Mouse (Mus musculus) ES-E14 (cell line): ENCODE measurements around the gene Sh3pxd2a. TPM values are rescaled to one million over a fixed set of nuclear protein-coding genes. Genes with fewer than 3 reads are reported as not detected.
A peak's percentile ranks its signal among the peaks of the same experiment; 100 is the strongest.

ENCODE experiments used
- DNase-seq: peaks from one replicate; pipeline ENCODE4 v3.0.0-alpha.2; 2013; ENCODE audit warnings: low read depth, low spot score
- H3K27ac ChIP-seq: 2 replicates; pipeline ENCODE4 v1.5.1; 2012; ENCODE audit warnings: low read depth, mild to moderate bottlenecking, low read length, moderate library complexity, mixed read lengths; ENCODE audit not compliant: poor library complexity, insufficient read depth, severe bottlenecking
- H3K36me3 ChIP-seq: 2 replicates; pipeline ENCODE4 v1.6.1; 2012; ENCODE audit warnings: mild to moderate bottlenecking, low read length, moderate library complexity, mixed read lengths; ENCODE audit not compliant: control insufficient read depth, poor library complexity, insufficient read depth, severe bottlenecking
- H3K4me1 ChIP-seq, 2 experiments: fragments of 150-350 bp in 1 of 2; sonication (generic) in 1 of 2; 2 replicates each; pipeline ENCODE4 v1.6.1; 2012; ENCODE audit warnings: low read length in 2 of 2, mild to moderate bottlenecking in 1 of 2, mixed read lengths in 1 of 2; ENCODE audit not compliant: control insufficient read depth in 2 of 2, insufficient read depth in 2 of 2, poor library complexity in 1 of 2
- H3K4me3 ChIP-seq, 2 experiments: fragments of 150-350 bp in 1 of 2; sonication (generic) in 1 of 2; 2 replicates each; pipeline ENCODE4 v1.5.1; 2012; ENCODE audit warnings: low read length in 2 of 2, low read depth in 1 of 2, mild to moderate bottlenecking in 1 of 2, mixed read lengths in 1 of 2; ENCODE audit not compliant: insufficient read depth in 1 of 2, poor library complexity in 1 of 2, severe bottlenecking in 1 of 2
- H3K9ac ChIP-seq: 2 replicates; pipeline ENCODE4 v1.6.1; 2012; ENCODE audit warnings: low read depth, mild to moderate bottlenecking, low read length, mixed read lengths; ENCODE audit not compliant: poor library complexity, insufficient read depth, severe bottlenecking
- H3K9me3 ChIP-seq: fragments of 150-350 bp; sonication (generic); 2 replicates; pipeline ENCODE4 v1.6.1; 2012; ENCODE audit warnings: low read depth, mild to moderate bottlenecking, low read length; ENCODE audit not compliant: control insufficient read depth, insufficient read depth
- CHD2 ChIP-seq: IDR thresholded peaks from 2 replicates; pipeline ENCODE4 v1.6.1; 2014; ENCODE audit warnings: mild to moderate bottlenecking, low read depth, low read length, inconsistent platforms
- HCFC1 ChIP-seq: IDR thresholded peaks from 2 replicates; pipeline ENCODE4 v1.6.1; 2012; ENCODE audit warnings: low read length, inconsistent platforms, borderline replicate concordance; ENCODE audit not compliant: insufficient read depth
- MAFK ChIP-seq: IDR thresholded peaks from 2 replicates; pipeline ENCODE4 v1.6.1; 2014; ENCODE audit warnings: mild to moderate bottlenecking, low read depth, low read length, inconsistent platforms; ENCODE audit not compliant: insufficient read depth
- ZC3H11A ChIP-seq: IDR thresholded peaks from 2 replicates; pipeline ENCODE4 v1.6.1; 2012; ENCODE audit warnings: low read depth, mild to moderate bottlenecking, inconsistent platforms, low read length, borderline replicate concordance
- ZNF384 ChIP-seq: IDR thresholded peaks from 2 replicates; pipeline ENCODE4 v1.6.1; 2012; ENCODE audit warnings: low read depth, low read length, inconsistent platforms
- in situ Hi-C, 2 experiments: fragments of 600-800 bp; cut with MboI; formaldehyde crosslinking; loops; one replicate each; pipeline ENCODE4 v1.15.1; 2025; ENCODE audit warnings: low sequenced_read_pairs in 2 of 2, inconsistent platforms in 1 of 2; ENCODE audit not compliant: unreplicated experiment in 2 of 2
- total RNA-seq: library from RNA; depleted of rRNA; stranded (reverse); fragments of 300-350 nt; gene quantifications from 2 replicates; pipeline ENCODE4 v1.2.3, GENCODE M21; 2012; rRNA removed

The Sh3pxd2a gene
- total RNA-seq, result 12.3 and 13.0 TPM in 2 replicates

DNA sequence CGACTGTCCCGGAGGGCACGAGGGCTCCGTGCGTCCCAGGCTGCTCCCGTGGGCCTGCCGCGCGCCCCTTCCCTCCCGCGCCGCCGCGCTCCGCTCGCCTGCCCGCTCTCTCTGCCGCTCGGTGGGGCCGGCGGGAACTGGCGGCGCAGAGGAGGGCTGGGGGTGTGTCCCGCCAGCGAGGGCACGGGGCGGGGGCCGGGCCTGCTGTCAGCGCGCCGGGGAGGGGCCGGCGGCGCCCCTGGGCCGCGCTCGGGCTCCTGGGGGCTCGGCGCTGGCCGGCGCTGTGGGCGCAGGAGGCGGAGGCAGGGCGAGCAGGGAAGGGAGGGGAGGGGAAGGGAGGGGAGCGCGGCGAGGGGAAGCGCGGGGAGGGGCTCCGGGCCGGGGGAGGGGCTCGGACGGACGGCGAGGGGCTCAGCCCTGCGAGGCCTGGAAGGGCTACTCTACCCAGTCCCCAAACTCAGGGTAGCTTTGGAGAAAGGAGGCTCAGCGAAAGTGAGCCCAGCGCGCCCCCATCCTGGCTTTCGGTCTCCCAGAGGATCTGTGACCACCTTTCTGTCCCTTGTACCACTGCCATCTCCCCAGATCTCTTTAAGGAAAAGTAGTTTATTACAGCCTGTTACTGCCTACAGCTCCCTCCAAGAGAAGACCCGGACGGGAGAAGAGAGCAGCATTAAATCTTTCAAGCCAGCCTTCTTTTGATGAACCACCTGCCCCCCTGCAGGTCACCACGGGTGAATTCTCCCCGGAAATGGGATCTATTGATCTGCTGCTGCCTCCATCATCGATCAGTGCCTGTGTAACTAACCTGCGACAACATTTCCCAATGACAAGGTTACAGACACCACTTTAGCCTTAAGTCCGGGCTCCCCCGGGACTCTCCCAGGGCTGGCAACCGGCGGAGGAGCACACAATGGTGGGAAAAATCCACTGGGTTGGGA lies at the start of gene Sh3pxd2a:
Gene Sh3pxd2a, minus strand, starts transcription at position 98 of the 938 bp plus-strand sequence.
- no peak for TF ChIP-seq ZC3H11A
- no peak for TF ChIP-seq ZNF384
- TF ChIP-seq HCFC1, result no peak
- TF ChIP-seq MAFK, result no peak
- TF ChIP-seq CHD2, result no peak
- Histone ChIP-seq H3K9me3 (no peaks in the 10 kb centered on the region), H3K36me3 (no peaks in the 10 kb centered on the region), H3K9ac (peak within 1 kb of the TSS; percentile 77), H3K4me1 (peaks cover 0 to 11% of the 10 kb centered on the region in 2 experiments; a peak in 1 of 4 replicates), H3K4me3 (peak within 1 kb of the TSS; percentile 85 to 95), H3K27ac (no peak within 1 kb of the TSS)
- in situ Hi-C loops, result loop anchor here in 1 of 2 experiments (5.0 kb wide), 1 partner anchor 92 kb away; no protein-coding TSS in a partner anchor
- no peak for DNase-seq

GRCm38 (mm10) chr19:47513618-47513897 lies 49.4 kb upstream of the Sh3pxd2a start:
- no peak overlapping the region for H3K27ac ChIP-seq

GRCm38 (mm10) chr19:47512794-47513617 lies 48.8 kb upstream of the Sh3pxd2a start:
- DNase-seq, result no peak
- Histone ChIP-seq H3K4me3 (no peak overlapping the region), H3K9ac (no peak overlapping the region), H3K4me1 (peaks cover 0 to 15% of the 10 kb centered on the region in 2 experiments; a peak in 2 of 4 replicates), H3K36me3 (peaks cover 19% of the 10 kb centered on the region), H3K27ac (no peak overlapping the region), H3K9me3 (no peaks in the 10 kb centered on the region)
- in situ Hi-C loops, result loop anchor here in 1 of 2 experiments (25.0 kb wide), 1 partner anchor 299 kb away; no protein-coding TSS in a partner anchor
- TF ChIP-seq HCFC1 (no peak), CHD2 (no peak), ZNF384 (no peak), MAFK (no peak)

More at GRCm38 (mm10) chr19:47513618-47513897, 49.4 kb upstream of the Sh3pxd2a start:
- H3K9ac ChIP-seq, result no peak overlapping the region
- H3K4me1 ChIP-seq, result peaks cover 0 to 15% of the 10 kb centered on the region in 2 experiments; a peak in 2 of 4 replicates
- no peaks in the 10 kb centered on the region for H3K9me3 ChIP-seq
- TF ChIP-seq ZNF384, result no peak
- no peak for TF ChIP-seq HCFC1
- TF ChIP-seq ZC3H11A, result no peak
- no peak for DNase-seq
- H3K36me3 ChIP-seq, result peaks cover 21% of the 10 kb centered on the region
- H3K4me3 ChIP-seq, result no peak overlapping the region
- in situ Hi-C loops, result loop anchor here in 1 of 2 experiments (25.0 kb wide), 1 partner anchor 299 kb away; no protein-coding TSS in a partner anchor

DNA sequence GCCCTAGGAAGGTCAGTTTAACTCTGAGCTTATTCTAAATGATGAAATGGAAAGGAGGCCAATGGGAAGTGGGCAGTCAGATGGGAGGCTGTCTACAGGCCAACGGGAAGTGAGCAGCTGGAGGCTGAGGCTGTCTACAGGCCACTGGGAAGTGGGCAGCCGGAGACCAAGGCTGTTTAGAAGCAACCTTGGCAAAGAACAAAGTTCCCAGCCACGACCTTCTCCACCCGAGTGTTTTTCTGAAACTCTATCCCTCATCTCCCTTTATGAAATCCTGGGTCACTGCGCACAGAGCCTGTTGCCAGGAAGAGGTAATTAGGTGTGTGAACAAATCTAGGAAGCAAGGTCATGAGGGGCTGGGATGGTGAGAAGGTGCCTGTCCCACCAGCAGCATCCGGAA lies 47.8 kb upstream of the Sh3pxd2a start:
- no peak overlapping the region for H3K9ac ChIP-seq
- peaks cover 19% of the 10 kb centered on the region for H3K36me3 ChIP-seq
- no peaks in the 10 kb centered on the region for H3K9me3 ChIP-seq
- TF ChIP-seq MAFK, result no peak
- DNase-seq, result no peak
- in situ Hi-C loops, result loop anchor here in 1 of 2 experiments (25.0 kb wide), 1 partner anchor 300 kb away; no protein-coding TSS in a partner anchor
- H3K4me3 ChIP-seq, result no peak overlapping the region
- peaks cover 0 to 15% of the 10 kb centered on the region in 2 experiments; a peak in 2 of 4 replicates for H3K4me1 ChIP-seq
- no peak overlapping the region for H3K27ac ChIP-seq
